Mouse (Mus musculus) left cerebral cortex, postnatal 14 days (tissue): ENCODE data around the gene Prkab1. TPM values are rescaled to one million over a fixed set of nuclear protein-coding genes. Genes with fewer than 3 reads are reported as not detected.
A peak's percentile ranks its signal among the peaks of the same experiment; 100 is the strongest.

Experiments
- DNase-seq, 2 experiments: peaks; one replicate each; pipeline ENCODE4 v3.0.0; 2021 to 2022; ENCODE audit warnings: low spot score in 2 of 2, mixed read lengths in 1 of 2
- intact Hi-C: fragments of 180-260 bp; cut with DNase I; formaldehyde crosslinking; loops from one replicate; pipeline ENCODE4 v1.15.1; 2025
- total RNA-seq, 2 experiments: library from RNA; stranded (reverse); gene quantifications; 2 replicates each; pipeline ENCODE4 v1.2.3; 2021

Gene Prkab1
- total RNA-seq, 2 experiments from 2014 or later = 25.6 to 26.2 TPM

DNA sequence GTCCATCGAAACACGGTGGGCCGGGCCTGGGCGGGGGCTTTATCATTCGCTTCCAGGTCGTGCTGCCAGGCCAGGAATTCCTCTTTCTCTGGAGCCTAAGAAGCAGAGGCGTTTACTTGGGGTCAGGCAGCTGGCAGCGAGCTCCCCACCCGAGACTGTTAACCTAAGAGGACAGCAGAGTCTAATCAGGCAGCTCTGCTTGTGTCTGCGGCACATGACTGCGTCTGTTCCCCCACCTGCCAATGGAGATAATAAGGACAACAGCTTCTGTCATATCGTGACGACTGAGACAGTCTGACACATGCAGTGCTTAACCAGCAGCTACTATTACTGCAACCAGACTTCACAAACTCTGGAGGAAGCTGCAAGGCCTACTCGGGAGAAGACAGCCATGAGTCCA is 2.8 kb downstream of the Prkab1 start:
- DNase-seq = no peak
- intact Hi-C loops = no loop called here

- intact Hi-C loops = no loop called here
- DNase-seq = no peak
These were observed 4.9 kb downstream of the Prkab1 start for GRCm38 (mm10) chr5:116019371-116019770.

DNA sequence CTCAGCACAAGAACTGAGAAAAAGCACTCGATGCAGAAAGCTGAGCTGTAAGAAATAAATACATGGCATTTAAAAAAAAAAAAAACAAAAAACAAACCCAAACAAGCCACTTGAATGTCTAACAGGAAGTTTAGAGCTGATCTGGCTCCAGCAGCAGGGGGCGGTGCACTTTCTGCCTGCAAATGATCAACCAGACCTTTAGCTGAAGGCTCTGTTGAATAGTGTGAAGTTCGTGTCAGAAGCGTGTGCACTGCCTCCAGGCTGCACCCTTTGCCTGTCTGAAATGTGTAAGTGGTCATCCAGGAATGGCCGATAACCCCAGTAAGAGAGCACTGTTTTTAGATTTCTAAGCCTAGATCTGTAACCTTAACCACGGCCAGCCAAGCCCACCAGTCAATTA is 5.5 kb downstream of the Prkab1 start:
- intact Hi-C loops = no loop called here
- DNase-seq = no peak

GRCm38 (mm10) chr5:116018196-116018595 is 6.1 kb downstream of the Prkab1 start:
- intact Hi-C loops = no loop called here

GRCm38 (mm10) chr5:116017391-116017790 is 6.9 kb downstream of the Prkab1 start:
- intact Hi-C loops = no loop called here

More at GRCm38 (mm10) chr5:116018196-116018595, 6.1 kb downstream of the Prkab1 start:
- DNase-seq = no peak

DNA sequence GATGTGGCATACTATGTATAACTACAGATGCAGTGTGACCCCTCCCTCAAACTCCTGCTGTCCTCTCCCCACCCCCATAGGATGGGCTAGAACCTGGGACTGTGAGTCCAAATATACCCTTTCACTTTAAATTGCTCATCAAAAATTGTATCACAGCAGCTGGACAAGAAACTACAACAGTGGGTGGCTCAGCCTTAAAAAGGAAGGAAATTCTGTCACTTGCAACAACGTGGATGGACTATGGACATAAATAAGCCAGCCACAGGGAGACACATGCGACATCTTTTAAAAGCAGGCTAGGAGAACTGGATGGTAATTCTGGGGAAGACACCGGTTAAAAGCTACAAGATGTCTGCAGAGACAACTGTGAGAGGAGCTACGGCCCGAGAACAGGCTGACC is 7.8 kb downstream of the Prkab1 start:
- DNase-seq = peak in 1 of 2 experiments; percentile 62
- intact Hi-C loops = no loop called here

More at GRCm38 (mm10) chr5:116017391-116017790, 6.9 kb downstream of the Prkab1 start:
- DNase-seq = no peak

- intact Hi-C loops = no loop called here
- no peak for DNase-seq
These were observed 10.1 kb downstream of the Prkab1 start for GRCm38 (mm10) chr5:116014237-116014636.

GRCm38 (mm10) chr5:116013821-116014220 is 10.5 kb downstream of the Prkab1 start:
- no peak for DNase-seq

DNA sequence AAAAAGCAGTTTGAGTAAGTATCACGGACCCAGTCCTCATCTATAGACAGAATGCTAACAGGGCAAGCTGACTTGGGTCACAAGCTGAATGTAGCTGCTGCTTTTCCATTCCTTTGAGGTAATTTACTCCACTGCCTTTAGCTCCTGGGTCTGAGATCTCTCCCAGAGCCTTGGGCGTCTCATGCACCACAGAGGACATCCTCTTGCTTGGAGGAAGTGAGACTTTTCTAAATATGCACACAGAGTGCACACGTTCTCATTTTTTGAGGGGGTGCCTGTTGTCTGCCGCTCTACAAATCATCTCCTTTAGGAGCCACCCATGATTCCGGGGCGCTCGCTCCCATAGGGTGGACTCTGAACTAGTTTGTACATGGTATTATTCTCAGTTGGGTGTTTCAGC is 11.8 kb downstream of the Prkab1 start:
- DNase-seq = no peak
- intact Hi-C loops = no loop called here

More at GRCm38 (mm10) chr5:116013821-116014220, 10.5 kb downstream of the Prkab1 start:
- intact Hi-C loops = no loop called here

DNA sequence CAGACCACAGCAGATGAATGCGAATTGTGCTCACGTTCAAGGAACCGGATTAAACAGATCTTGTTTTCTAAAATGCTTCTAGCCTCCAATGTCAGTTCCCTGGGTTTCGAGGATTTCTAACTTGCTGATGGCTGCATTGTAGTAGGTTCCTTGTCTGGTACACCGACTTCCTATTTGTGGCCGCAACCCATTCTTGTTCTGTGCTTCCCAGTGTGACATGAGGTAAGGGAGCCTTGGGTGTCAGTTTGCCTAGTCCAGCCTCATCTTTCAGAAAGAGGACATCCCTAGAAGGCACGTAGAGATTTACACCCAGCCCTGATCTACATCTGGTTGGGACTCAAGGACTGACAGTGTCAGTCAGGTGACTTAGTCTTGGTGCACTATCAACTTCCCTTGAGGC is 12.6 kb downstream of the Prkab1 start:
- no peak for DNase-seq
- intact Hi-C loops = no loop called here

GRCm38 (mm10) chr5:116009884-116010627 is 14.3 kb downstream of the Prkab1 start:
- no peak for DNase-seq
- intact Hi-C loops = no loop called here

- no peak for DNase-seq
- intact Hi-C loops = no loop called here
These were observed 15.0 kb downstream of the Prkab1 start for GRCm38 (mm10) chr5:116009091-116009851.

DNA sequence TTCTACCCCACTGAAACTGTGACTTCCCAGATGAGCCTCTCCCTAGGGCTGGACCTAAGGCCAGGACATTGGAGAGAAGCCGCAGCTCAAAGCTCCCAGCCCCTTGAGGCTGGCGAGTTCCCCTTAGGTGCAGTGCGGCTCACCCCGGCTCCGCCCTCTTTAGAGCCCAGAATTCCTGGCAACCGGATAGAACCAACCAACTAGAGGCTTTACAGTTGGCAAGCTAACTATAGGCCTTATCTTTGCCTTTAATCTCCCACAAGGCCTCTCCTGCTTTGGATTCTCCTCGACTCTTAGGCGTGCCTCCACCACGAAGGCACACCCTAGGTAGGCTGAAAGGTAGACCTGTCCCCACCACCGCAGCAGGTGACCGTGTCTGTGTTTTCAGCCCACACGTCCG is 16.6 kb downstream of the Prkab1 start:
- intact Hi-C loops = no loop called here

DNA sequence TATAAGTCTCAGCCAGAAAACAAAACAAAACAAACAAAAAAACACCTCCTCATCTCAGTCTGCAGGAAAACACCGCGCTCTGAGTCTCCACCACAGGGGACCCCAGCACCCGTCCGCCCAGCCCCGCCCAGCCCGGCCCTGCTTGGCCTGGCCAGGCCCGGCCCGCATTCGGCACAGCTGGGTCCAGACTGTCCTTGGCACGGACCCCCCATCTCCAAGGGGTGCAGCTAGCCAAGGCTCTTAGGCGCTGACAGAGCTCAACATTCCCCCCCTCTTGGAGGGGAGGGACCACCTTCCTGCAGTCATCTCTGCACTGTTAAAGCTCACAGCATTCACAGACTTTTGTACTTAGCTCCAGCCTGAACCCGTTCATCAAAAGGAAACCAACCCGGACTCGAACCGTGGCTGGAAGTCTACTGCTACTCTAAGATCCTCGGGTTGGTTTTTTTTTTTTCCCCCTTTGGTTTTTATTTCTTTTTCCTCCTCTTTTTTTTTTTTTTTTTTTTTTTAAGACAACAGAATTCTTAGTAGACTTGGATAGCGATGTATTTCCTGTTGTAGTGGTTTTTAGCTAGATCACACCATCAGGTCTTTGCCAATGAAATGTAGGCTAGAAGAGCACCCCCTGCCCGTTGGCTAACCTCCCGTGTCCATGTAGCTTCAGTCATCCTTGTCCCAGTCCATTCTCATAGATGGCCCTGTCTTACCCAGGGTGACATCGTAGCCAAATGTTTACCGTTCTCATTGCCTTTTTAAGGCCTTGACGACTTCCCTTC is 17.8 kb downstream of the Prkab1 start:
- no peak for DNase-seq
- intact Hi-C loops = no loop called here

More for the DNA sequence above, 16.6 kb downstream of the Prkab1 start:
- DNase-seq = no peak

DNA sequence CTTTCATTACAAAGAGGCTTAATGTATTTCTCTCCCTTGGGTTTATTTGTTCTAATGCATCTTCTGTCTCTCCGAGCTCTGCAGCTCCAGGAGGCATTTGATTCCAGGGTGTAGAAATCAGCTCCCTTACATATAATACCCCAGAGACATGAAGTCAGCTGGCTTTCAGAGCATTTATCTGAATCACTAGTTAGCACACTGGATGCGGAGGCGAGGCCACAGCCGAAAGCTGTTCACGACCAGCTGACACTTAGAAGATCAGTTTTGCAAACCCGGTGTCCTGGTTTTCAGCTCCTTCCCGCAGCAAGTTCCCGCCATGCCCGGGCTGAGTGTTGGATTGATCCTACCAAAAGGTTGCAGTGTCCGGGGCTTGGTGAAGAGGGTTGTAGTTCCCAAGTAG is 20.0 kb downstream of the Prkab1 start:
- no peak for DNase-seq
- intact Hi-C loops = no loop called here

DNA sequence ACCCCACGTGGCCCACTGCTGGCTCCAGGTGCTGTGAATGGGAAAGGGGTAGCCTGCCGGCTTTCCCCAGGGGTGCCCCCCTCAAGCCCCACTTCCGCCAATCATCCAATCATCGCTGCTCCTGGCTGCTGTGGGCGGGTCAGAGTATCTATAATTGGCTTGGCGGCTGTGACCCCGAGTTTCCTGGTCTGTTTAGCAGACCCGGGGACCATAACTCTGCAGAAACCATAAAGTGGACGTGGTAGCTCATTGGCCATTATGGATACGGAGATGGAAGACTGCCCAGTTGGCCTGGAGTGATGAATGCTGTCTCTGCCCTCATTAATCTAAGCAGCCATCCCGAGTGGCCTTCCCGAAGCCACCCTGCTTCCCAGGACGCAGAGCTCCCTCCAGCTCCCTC is 20.5 kb downstream of the Prkab1 start:
- no peak for DNase-seq

GRCm38 (mm10) chr5:116003154-116003553 is 21.2 kb downstream of the Prkab1 start:
- no peak for DNase-seq
- intact Hi-C loops = no loop called here

More for the DNA sequence above, 20.5 kb downstream of the Prkab1 start:
- intact Hi-C loops = no loop called here

DNA sequence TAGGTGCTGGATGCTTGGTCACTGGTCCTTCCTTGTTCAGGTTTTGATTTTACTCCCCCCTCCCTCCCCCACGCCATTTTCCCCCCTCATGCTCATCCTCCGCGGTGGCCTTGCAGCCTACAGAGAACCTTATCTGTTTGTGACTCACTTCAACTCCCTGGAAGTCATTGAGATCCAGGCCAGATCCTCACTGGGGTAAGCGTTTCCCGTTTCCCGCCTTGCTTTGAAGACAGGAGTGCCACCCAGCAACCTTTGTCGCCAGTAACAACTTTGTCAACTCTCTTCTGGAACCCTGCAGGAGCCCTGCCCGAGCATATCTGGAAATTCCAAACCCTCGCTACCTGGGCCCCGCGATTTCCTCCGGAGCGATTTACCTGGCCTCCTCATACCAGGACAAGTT is 26.9 kb downstream of the Prkab1 start:
- intact Hi-C loops = no loop called here
- no peak for DNase-seq

- intact Hi-C loops = no loop called here
- no peak for DNase-seq
These were observed 30.2 kb downstream of the Prkab1 start for GRCm38 (mm10) chr5:115994101-115994500.

DNA sequence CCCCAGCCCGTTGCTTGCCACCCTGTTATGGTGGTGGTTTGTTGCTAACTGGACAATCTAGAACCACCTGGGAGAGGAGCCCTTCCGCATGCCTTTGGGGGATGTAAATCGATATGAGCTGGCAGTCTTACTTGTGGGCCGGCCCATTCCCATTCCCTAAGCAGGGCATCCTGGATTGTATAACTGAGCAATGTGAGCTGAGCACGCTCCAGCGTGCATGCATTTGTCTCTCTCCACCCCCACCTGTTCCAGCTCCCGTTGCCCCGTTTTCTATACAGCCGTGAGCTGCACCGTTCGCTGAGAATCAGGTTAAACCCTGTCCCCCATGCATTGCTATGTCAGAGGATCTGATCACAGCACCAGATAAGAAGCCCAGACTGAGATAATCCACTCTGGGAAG is 32.6 kb downstream of the Prkab1 start:
- intact Hi-C loops = no loop called here
- no peak for DNase-seq
